Mouse (Mus musculus) lung, postnatal 0 days (tissue): Measurements from ENCODE around the gene Spata2.

Experiments used
- CTCF ChIP-seq: IDR thresholded peaks from 2 replicates; pipeline ENCODE4 v1.5.1; 2016; ENCODE audit warnings: antibody characterized with exemption, mild to moderate bottlenecking
- EP300 ChIP-seq: IDR thresholded peaks from 2 replicates; pipeline ENCODE4 v1.6.1; 2016; ENCODE audit warnings: antibody characterized with exemption, mild to moderate bottlenecking, control low read depth

DNA sequence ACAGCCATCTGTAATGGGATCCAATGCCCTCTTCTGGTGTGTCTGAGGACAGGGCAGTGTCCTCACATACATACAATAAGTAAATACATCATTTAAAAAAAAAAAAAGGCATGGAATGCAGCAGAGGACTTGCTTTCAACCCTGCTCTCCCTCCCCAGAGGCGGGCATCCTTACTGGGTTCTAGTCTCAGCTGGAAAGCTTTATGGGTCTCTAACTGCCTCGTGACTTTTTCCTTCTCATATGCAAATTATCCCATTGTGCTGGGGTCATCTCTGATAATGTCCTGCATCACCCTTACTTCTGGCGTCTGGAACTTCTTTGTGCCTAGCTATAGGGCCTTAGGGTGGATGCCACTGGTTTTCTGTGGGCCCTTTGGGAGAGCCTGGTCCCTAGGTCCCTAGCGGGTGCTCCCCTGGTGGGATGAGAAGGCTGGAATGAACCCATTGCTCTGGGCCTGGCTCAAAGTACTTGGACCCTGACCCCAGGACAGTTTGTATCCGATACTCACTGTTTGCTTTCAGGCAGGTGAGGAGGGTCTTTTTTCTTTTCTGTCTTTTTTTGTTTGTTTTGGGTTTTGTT lies 37.3 kb upstream of the Spata2 start:
- TF ChIP-seq EP300: no peak
- no peak for TF ChIP-seq CTCF
